Mouse (Mus musculus) ES-CJ7 (cell line): ENCODE results near the gene Tldc1.

ENCODE experiments used
- DNase-seq: peaks from one replicate; pipeline ENCODE4 v3.0.0; 2011; ENCODE audit warnings: low read depth, low spot score

Gene Tldc1

DNA sequence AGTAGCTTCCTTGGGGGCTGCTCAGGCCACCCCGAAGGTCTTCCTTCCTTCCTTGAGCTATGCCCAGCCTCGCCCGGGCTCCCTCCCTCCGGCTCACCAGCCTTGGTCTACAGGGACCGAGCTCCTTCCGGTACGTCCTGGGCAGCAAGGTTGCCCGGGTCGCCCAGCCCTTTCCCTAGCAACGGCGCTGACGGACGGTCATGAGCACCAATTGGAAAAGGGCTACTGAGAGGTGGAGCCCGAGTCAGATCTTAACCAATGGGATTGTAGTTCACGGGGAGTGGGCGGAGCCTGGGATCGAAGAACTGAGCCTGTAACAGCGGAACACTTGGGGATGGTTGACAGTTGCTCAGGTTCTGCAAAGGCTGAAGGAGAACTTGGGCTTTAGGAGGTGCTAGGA, at the start of gene Tldc1:
Tldc1 (minus strand) TSS at position 154 of the 400 bp plus-strand sequence.
- peak; percentile 99 for DNase-seq

DNA sequence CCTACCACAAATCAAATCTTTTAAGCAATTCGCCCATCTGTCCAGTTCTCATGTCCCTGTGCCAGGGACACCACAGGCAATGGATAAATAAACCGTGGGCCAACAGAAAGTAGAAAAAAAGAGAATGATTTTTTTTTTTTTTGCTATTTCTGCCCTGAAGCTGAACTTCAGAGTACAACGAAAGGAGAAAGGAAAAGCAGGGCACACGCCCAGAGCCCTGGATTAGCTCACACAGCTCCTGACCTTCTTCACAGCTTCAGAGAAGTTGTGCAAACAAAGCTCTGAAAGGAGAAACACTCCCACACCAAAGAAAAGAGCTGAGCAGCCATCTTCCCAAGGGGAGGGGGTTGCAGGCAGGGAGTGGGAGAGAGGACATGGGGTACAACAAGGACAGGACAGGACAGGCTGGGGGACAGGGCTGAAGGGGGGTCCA, 49.5 kb upstream of the Tldc1 start:
- no peak for DNase-seq

DNA sequence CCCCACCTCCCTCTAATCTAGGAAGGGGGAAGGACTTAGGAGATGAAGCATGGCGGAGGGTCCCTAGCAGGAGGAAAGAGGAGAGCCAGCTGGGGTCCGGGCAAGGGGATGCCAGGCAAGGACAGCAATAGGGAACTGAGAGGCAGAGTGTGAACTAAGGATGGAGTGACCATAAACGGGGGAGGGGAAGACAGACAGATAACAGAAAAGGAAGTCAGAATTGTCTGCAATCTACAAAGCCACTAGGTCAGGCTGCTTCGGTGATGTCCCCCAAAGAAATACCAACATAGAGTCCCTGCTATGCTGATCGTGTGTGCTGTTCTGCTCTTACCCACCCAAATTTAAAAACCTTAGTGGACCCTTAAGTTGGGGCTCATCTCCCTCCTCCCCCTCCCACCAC, 48.8 kb upstream of the Tldc1 start:
- DNase-seq = no peak

DNA sequence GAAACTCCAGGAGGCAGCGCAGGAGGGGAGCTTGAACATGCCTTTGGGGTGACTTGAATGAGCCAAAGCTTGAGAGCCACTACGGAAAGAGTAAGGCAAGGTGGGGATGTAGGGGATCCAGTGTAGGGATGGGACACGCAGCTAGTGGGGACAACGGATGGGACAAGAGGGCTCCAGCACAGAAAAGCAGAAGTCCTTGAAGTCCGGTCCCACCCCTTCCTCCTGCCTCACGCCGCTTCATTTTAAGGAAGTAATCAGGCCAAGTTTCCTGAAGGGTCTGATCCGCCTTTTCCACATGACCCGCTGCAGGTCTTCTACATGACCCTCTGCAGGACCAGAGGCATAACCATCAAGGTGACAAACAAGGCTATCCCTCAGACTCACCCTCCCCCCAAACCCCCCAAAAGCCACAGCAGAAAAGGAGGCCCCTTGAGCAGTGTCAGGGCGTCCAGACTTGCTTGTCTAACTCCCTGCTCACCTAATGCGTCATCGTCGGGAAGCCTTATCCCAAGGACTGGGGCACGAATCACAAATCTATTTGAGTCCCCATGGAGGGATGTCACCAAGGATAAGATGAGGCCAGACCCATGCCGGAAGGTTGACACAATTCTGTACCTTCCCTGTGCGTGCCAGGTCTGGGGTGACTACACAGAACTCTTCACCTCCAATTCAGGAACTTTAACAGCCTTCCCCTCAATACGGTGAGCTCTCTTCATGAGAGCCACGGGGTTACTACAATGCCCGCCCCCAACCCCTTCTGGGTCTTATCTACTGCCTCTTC, 47.9 kb upstream of the Tldc1 start:
- no peak for DNase-seq

DNA sequence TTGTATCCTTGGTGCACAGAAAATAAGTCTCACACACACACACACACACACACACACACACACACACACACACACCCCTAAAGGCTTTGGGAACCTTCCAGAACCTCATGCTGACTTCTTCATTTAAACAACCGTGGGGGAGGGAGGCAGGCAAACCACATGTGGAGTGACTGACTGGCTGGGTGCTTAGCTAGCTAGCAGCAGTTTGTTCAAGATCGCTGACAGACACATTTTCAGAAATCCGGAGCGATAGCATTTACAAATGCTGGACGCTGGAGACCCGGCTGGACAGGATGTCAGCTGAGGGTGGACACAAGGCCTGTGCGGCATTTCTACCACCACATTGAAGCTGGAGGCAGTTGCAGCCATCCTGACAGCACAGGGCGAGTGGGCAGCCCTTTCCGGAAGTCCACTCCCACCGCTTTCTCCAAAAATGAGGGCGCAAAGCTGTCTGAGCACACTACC, 46.6 kb upstream of the Tldc1 start:
- DNase-seq = no peak

DNA sequence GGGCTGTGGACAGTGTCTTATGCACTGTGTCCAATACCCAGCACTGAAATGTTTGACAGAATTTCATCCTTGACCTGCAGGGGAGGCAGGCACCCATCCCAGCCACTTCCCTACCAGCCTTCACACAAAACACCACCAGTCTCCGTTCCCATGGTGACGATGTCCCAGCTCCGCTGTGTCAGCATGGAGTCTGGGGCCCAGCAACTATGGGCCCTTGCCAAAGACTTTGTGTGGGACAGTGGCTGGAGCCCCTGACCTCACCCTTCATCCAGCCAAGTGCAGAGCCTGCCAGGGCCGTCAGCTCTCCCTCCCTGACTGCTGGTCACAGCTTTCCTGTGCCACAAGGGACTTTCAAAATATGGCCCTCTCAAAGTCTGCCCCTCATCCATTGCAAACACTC, 45.9 kb upstream of the Tldc1 start:
- DNase-seq = no peak

DNA sequence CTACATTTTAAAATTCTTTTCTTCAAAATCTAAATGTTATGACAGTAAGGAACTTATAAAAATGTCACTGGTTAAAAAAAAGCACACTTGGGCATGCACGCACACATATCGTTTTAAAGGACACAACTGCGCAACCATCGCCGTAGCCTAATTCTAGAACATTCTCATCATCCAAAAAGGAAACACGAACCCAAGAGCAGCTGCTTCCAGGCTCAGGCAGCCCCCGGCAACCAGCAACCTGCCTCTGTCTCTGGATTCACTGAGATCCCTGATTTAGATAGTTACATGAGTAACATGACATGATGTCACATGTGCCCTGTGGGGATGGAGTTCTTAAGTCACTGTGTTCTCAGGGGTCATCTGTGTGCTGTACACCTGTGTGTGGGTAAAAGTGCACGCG, 45.1 kb upstream of the Tldc1 start:
- no peak for DNase-seq

DNA sequence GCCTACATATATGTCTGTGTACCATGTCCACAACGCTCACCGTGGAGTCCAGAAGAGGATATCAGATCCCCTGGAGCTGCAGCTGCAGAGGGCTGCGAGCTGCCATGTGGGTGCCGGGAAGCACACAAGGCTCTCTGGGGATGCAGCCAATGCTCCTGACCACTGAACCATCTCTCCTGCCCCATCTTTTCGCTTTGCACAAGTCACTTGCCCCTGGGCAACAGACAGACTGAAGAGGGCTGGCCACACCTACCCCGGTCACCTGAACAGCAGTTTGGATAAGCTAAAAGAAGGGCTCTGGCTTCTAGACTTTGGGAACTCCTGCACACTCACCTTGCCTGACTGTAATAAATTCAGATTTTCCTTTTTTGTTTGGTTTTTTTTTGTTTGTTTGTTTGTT, 43.5 kb upstream of the Tldc1 start:
- no peak for DNase-seq

DNA sequence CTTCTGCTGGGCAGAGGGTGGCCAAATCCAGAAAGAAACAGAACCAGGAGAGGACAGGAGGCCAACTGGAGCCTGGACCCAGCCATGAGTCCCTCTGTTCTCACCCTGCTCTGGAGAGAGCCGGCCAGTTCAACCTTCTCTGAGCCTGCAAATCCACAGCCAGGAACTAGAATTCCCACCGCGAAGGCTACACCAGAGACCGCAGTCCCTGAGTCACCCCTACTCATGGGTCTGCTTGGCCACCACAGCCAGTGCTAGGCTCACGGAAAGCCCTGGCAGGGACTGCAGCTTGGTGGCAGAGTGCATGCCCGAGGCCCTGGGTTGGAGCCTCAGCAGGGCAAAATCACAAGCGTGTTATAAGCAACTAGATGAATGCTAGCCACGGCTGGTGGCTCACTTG, 41.8 kb upstream of the Tldc1 start:
- DNase-seq = no peak

DNA sequence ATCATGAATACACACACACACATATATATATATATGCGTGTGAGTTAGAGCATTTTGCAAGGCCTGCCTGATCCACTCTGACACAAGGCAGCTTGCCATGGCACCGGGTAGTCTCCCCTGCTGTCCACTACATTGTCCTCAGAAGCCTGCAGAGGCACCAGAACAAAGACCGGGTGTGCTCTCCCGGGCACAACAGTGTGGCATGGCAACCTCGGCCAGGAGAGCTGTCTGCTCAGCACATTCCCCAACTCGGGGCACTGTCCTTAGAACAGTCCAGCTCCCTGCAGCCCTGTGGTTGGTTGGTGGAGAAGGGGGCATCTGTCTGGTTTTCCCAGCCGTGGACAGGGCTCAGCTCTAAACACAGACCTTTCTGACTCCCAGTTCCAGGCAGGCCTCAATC, 41.1 kb upstream of the Tldc1 start:
- DNase-seq = no peak

DNA sequence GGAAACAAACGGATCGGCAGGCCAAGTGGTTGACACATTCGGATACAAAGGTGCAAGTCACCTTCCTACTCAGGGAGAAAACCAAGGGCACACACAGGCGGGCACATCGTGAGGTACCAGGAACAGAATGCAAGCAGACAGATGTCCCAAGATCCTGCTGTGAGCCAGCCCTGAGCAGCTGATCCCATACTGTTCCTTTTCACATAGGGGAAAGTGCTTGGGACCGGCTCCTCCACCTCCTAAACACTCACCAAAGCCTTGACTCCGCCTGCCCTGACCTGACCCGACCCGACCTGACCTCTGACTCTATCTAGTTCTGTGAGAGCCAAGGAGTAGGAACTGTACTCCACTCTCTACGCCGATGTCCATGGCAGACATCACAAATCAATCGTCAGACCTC, 39.2 kb upstream of the Tldc1 start:
- DNase-seq = peak; percentile 39

DNA sequence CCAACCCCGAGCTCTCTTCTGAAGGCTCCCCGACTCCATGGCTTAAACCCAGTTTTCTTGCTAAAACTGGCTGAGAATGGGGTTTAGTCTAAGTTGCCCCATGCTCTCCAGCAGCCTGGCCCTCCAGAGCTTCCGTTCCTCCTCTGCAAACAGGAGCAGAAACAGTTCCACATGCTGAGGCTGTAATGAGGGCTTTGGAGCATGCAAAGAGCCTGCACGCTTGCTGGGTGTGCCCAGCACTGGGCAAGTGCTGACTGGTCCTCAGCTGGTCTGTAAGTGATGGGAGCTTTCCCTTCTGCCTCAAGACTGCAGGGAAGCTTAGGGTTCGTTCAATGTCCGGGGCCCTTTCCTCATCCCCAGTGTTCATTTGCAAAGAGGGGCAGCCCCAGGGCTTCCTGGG, 38.0 kb upstream of the Tldc1 start:
- no peak for DNase-seq

DNA sequence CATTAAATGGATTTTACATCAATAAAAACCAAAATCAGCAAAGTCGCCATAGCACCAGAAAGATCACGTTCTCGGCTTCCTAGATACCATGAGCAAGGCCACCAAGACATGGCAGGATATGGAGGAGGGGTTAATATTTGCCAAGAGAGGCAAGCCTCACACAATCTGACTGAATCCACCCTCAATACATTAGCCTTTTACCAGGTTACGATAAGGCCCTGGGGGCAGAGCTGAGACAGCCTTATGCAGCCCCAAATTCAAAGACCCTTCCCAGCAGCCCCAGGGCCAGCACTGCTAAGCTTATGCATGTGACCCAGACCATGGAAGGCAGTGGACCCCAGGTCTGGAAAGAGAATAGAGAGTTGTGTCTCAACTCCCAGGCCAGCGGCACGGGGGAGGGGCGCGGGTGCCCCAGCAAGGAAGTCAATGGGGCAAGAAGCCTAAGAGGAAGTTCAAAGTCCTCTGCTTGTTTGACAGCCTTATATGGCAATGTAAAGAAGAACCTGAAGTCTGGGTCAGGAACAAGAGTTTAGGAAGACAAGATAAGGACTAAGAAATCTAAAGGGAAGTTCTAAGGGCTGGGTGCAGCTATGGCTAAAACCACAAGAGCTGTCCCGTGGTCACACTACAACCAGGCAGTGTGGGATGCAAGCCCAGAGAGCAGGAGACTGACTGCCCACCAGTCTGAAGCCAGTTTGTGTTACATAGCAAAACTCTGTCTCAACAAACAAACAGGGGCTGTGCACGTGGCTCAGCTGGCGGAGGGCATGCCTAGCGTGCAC, 34.6 kb upstream of the Tldc1 start:
- DNase-seq = no peak

DNA sequence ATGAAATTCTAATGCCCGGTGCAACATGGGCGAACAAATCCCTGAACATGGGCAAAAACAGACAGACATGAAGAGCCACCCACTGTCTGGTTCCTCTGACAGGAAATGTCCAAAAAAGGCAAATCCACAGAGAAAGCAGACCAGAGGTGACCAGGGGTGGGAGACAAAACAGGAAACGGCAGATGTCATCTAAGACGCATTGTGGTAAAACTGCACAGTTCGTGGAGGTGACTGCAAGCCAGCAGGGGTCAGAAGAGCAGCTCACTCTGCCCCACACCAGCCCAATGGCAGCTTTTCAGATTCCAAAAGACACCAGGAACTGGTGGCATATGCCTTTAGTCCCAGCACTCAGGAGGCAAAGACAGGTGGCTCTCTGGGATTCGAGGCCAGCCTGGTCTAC, 33.7 kb upstream of the Tldc1 start:
- DNase-seq = no peak

DNA sequence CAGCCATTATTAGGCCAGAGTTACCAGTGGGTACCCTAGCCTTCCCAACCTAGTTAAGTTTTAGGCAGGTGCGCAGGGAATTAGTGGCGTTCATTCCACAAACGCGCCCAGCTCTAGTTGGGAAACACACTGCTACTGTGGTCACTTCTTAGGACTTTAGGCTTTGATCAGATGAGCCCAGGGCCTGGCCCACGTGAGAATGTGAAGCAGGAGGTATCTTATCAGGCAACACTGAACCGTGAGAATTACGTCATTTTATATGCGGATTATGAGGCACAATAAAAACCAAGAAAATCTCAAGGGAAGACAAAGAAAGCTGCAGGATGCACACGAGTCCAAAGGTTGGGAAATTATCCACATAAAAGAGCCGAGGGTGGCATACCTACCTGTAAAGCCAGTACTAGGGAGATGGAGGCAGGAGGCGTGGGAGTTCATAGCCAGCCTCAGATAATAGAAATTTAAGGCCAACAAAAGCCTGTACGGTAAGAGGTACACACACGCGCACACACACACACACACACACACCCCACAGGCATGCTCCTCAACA, 32.8 kb upstream of the Tldc1 start:
- DNase-seq = no peak

DNA sequence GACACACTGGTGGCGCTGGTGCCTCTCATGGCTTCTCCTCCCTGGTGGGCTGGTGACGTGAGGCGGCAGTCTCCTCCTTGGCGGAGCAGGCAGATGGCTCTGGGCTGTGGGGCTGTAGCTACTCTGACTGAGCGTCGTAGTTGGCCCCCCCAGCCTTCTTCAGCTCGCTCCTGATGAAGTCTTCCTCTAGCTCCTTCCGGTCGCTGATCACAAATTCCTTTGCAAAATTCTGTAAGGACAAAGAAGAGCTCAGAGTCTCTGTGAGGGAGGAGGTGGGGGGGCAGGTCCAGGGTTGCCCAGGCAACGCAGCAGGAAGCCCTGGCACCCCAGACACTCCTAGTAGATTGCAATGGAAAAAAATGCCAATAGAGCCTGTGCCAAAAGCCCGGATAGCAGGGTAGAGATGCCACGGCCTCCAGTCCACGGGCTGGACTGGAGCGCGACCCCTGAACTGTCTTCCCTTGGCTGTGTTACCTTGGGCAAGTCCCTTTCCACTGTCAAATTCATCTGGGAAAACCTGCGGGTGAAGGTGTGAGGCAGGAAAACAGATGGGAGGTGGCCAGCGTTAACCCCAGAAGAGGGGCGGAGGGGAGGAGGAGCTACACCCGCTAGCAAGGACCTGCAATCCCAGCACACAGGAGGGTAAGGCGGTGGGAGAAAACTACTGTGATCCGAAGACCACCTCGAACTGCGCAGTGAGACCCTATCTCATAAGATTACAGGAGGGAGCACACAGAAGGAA, 32.1 kb upstream of the Tldc1 start:
- DNase-seq = no peak

DNA sequence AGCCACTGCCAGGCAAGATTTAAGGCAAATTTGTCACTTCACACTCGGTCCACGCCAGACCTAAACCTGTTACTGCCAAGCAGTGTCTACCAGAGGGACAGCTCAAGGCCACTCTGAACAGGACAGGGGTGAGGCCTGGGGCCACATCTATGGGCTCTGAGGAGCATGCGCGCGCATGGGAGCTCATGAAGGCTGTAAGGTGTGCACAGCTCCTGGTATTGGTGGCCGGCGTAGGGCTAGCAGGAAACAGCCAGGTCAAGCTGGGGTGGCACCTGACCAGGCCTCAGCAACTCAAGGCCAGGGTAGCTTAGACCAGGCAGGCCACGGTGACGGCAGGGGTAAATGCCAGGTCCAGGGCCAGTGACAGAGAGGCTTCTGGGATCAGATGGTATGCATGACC, 31.4 kb upstream of the Tldc1 start:
- no peak for DNase-seq

DNA sequence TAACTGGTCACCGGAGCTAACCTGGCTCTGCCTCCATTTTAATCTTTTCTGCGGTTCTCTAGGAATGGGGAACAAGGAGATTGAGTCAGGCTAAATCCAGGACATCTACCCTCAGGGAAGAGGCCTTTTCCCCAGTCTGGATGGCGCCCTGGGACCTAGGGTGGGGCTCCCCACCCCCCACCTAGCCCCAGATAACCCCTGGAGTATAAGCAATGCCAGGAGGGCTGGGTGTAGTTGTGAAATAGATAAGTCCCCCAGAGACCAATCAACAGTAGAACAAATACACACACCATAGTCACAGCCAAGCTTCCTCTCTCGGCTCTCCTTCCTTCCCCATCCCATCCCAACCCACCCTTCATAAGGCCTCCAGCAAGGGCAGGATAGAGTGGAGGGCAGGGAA, 29.5 kb upstream of the Tldc1 start:
- no peak for DNase-seq

DNA sequence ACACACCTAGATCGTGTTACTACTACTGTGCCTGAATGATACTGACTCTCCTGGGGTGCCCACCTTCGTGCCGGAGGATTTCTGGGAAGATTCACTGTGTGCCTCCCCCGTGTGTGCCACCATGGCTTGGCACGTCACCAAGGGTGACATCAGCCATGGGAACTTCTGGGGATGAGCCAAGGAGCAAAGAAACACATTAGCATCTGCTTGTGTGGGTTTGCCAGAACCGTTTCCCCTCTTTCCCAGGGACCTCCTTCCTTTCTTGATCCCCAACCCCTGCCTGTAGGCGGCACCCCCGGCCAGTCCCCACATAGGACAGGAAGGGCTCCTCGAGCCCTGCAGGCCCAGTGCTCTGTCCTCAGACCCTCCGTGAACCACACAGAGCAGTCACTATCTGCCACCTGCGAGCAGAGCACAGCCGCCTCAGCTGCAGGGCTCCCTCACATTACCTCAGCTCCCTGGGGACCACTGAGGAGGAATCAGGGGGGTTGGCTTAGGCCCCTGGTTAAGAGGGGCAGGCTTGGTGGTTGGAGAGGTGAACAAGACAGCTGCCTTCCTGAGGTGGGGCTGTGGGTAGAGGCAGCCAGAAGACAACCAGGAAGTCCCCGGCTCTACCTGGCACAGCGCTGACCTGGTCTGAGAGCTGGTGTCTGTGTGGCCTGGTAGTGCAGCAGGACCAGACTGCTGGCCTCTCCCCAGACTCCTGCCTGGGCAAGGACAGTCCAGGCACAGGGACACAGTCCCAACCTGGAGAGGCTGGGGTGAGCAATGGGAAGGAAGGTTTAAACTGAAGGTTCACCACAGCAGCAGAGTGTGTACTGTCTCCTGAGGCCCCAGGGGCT, 28.4 kb upstream of the Tldc1 start:
- DNase-seq = no peak

DNA sequence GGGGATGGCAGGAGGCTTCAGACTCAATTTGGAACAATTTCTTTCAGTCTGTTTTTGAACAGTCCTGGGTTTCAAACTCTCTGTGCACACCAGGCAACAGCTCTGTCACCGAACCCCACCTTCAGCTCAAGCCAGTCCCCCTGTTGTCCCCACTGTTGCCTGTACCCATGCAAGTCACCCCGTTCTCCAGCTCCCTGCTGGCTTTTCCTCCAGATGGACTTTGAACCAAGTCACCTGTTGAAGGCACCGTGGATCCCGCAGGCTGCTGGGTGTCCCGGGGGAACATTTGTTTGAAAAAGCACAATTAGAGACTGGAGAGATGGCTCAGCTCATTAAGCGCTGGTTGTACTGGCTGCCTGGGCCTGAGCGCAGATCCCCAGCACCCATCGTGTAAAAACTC, 27.1 kb upstream of the Tldc1 start:
- no peak for DNase-seq

DNA sequence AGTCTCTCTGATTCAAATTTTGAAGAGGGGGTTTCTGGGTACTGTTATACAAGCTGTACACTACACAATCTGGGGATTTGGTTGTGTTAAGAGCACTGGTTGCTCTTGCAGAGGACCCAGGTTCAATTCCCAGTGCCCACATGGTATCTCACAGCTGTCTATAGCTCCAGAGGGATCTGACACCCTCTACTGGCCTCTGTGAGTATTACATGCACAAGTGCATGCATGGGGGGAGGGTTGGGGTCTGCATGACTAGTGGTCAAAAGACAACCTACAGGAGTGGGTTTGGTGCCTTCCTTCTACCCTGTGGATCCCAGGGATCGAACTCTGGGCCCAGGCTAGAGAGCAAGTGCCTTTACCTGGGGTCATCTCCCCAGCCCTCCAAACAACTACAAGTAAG, 24.4 kb upstream of the Tldc1 start:
- peak; percentile 91 for DNase-seq
